Mouse (Mus musculus): ENCODE measurements around the gene D630023F18Rik. TPM values are rescaled to one million over a fixed set of nuclear protein-coding genes. Genes with fewer than 3 reads are reported as not detected.

D630023F18Rik gene
- polyA plus RNA-seq, 1 experiment from 2014 or later = 0.16 TPM

Other genes with a start within 250 kb of the D630023F18Rik start
- gene Plekhm3, start 166.4 kb downstream of the D630023F18Rik start, polyA plus RNA-seq (2016; fragmentation: Nextera tagmentation; extraction: Ambion mirVana) = 7.3 and 7.6 TPM in 2 replicates
- 0.15 and 0.42 TPM in 2 replicates for gene Akr1cl, start 90.5 kb downstream of the D630023F18Rik start, polyA plus RNA-seq (2016; fragmentation: Nextera tagmentation; extraction: Ambion mirVana)
- 0.46 and 1.2 TPM in 2 replicates for gene Cryge, start 72.1 kb downstream of the D630023F18Rik start, polyA plus RNA-seq (2016; fragmentation: Nextera tagmentation; extraction: Ambion mirVana)
- gene Crygd, start 59.8 kb downstream of the D630023F18Rik start, polyA plus RNA-seq (2016; fragmentation: Nextera tagmentation; extraction: Ambion mirVana) = not detected in 2 replicates
- gene Crygc, start 49.5 kb downstream of the D630023F18Rik start, polyA plus RNA-seq (2016; fragmentation: Nextera tagmentation; extraction: Ambion mirVana) = 0.24 TPM in 1 of 2 replicates, not detected in the other
- not detected in 2 replicates for gene Crygb, start 40.9 kb downstream of the D630023F18Rik start, polyA plus RNA-seq (2016; fragmentation: Nextera tagmentation; extraction: Ambion mirVana)
- gene Cryga, start 19.8 kb downstream of the D630023F18Rik start, polyA plus RNA-seq (2016; fragmentation: Nextera tagmentation; extraction: Ambion mirVana) = not detected in 2 replicates
- 0.19 TPM in 1 of 2 replicates, not detected in the other for gene Gm28845, start 3.7 kb downstream of the D630023F18Rik start, polyA plus RNA-seq (2016; fragmentation: Nextera tagmentation; extraction: Ambion mirVana)
- gene Idh1, start 63.3 kb upstream of the D630023F18Rik start, polyA plus RNA-seq (2016; fragmentation: Nextera tagmentation; extraction: Ambion mirVana) = 295 and 381 TPM in 2 replicates
- 10.5 and 13.7 TPM in 2 replicates for gene Pikfyve, start 63.5 kb upstream of the D630023F18Rik start, polyA plus RNA-seq (2016; fragmentation: Nextera tagmentation; extraction: Ambion mirVana)
- gene Pth2r, start 158.8 kb upstream of the D630023F18Rik start, polyA plus RNA-seq (2016; fragmentation: Nextera tagmentation; extraction: Ambion mirVana) = 0.10 and 0.25 TPM in 2 replicates

All from midbrain, embryonic 10.5 days (tissue).